9 mouse cellular contexts compared by ENCODE assay signal in the genomic region with DNA sequence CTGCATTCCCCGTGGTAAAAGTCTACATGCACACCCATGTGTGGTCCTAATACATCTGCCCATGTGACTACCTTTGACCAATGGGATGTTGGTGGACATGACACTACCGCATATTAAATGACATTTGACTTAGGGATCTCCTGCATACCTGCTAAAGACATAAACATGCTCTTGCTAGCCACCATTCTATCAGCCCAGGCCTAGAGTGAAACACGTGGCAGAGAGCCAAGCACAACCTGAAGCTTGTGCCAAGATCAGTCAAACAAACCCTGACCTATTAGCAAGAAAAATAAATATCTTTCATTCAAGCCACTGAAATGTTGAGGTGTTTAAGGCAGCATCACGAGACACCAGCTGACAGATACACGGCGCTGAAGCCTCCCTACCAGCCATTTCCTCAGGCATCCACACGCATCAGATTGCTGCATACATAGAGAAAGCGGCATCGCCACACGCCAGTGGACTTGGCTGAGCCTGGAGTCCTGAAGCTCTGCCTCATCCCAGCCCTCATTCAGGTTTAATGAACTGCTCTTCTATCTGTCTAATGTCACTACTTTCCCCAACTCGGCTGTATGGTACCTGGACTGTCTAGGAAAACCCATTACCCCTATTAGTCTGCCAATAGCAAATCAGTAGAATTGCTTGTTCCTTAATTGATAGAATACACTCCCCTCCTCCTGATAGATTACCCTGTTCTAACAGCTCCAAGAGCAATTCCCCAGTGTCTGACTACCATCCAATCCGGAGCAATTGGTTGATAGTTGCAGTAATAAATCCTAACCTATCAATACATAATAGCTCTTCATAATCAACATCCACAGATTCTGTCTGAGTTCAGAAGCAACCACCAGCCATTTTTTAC.
DNase-seq lines count a peak whose midpoint lies in the region; ATAC-seq lines count a peak whose summit lies in the region.
"Had no signal": no experiment of that assay in that cellular context is flagged by ENCODE, and none has a peak within 500 bp of the region (broad histone marks: within the 10 kb centered on the region; RNA-seq: fewer than 3 reads in every experiment).

No protein-coding gene starts in this region.

- ATAC-seq in limb, embryonic 12.5 days (ENCODE audit: insufficient number of reproducible peaks, insufficient read depth, low FRiP score, low TSS enrichment, low read depth), result no peak
- ATAC-seq in forebrain, embryonic 16.5 days, result no peak

- peak; percentile 7 to 18 for DNase-seq in heart, postnatal 14 days
- DNase-seq in heart, adult 8-10 months (ENCODE audit: low spot score), result no peak
- peak; percentile 20 for DNase-seq in MN1 (ENCODE audit: low spot score)
- DNase-seq in adrenal gland, postnatal 14 days, result peak; percentile 60
- no peak for DNase-seq in right cerebral cortex, postnatal 10 days (ENCODE audit: low spot score in 2 of 2)
- no peak for DNase-seq in retina, postnatal 1 day
- DNase-seq: cerebellum, adult 2 months had no signal

- no peak overlapping the region for H3K27ac ChIP-seq in limb, embryonic 12.5 days
- H3K27ac ChIP-seq in forebrain, embryonic 16.5 days (ENCODE audit: low read length), result no peak overlapping the region

- peaks cover 28% of the 10 kb centered on the region for H3K4me1 ChIP-seq in limb, embryonic 12.5 days (replicated peaks)
- H3K4me1 ChIP-seq in forebrain, embryonic 16.5 days (replicated peaks; ENCODE audit: control insufficient read depth, insufficient read depth, low read length), result no peaks in the 10 kb centered on the region

- H3K36me3 ChIP-seq in limb, embryonic 12.5 days, result no peaks in the 10 kb centered on the region
- H3K36me3 ChIP-seq in forebrain, embryonic 16.5 days (ENCODE audit: control insufficient read depth, insufficient read depth), result no peaks in the 10 kb centered on the region

- H3K9me3 ChIP-seq in limb, embryonic 12.5 days, result no peaks in the 10 kb centered on the region
- no peaks in the 10 kb centered on the region for H3K9me3 ChIP-seq in forebrain, embryonic 16.5 days (ENCODE audit: control insufficient read depth, low read length)

- H3K4me2 ChIP-seq in limb, embryonic 12.5 days, result peak overlapping the region; percentile 34
- H3K4me2 ChIP-seq in forebrain, embryonic 16.5 days (ENCODE audit: low read length), result no peak overlapping the region

- 65% methylated on average over 12 of the region's 12 CpGs for WGBS in limb, embryonic 12.5 days
- 66% methylated on average over 12 of the region's 12 CpGs for WGBS in forebrain, embryonic 16.5 days

- no peak overlapping the region for H3K9ac ChIP-seq in limb, embryonic 12.5 days (replicated peaks)
- H3K9ac ChIP-seq in forebrain, embryonic 16.5 days (replicated peaks; ENCODE audit: low read depth, low read length), result no peak overlapping the region

- peaks cover 60% of the 10 kb centered on the region for H3K27me3 ChIP-seq in limb, embryonic 12.5 days
- peaks cover 78% of the 10 kb centered on the region for H3K27me3 ChIP-seq in forebrain, embryonic 16.5 days (replicated peaks; ENCODE audit: control insufficient read depth, insufficient read depth, low read length)

- H3K4me3 ChIP-seq in limb, embryonic 12.5 days (replicated peaks), result no peak overlapping the region
- H3K4me3 ChIP-seq in forebrain, embryonic 16.5 days (replicated peaks; ENCODE audit: low read length), result no peak overlapping the region

- intact Hi-C loops in heart, postnatal 14 days (cut with DNase I), result no loop called here

Comparison
In these comparisons a context has a peak if more than half of its experiments do, and no peak if none do; other contexts are left out.
1. DNase-seq: peak in heart, postnatal 14 days (2 of 2), MN1 (single experiment) and adrenal gland, postnatal 14 days (single experiment); none in heart, adult 8-10 months (single experiment), right cerebral cortex, postnatal 10 days (0 of 2) and retina, postnatal 1 day (single experiment).